Mouse (Mus musculus) retina, adult 2 months (tissue): ENCODE data around the gene Zfp944.
A peak's percentile ranks its signal among the peaks of the same experiment; 100 is the strongest.
"Not testable (repeated sequence)": the region's sequence is repeated elsewhere in the genome, so short reads cannot be mapped to it uniquely, and the experiment has no call there.

Experiments
- DNase-seq: peaks from one replicate; pipeline ENCODE4 v3.0.0-alpha.2; 2012; ENCODE audit warnings: low read depth, low spot score

Zfp944 gene

GRCm38 (mm10) chr17:22361101-22361781 is at the start of gene Zfp944, which contains the start of gene Zfp758:
Gene Zfp944 (minus strand): TSS chr17:22361400.
Gene Zfp758 (plus strand): TSS chr17:22361453.
- DNase-seq, result peak; percentile 28

DNA sequence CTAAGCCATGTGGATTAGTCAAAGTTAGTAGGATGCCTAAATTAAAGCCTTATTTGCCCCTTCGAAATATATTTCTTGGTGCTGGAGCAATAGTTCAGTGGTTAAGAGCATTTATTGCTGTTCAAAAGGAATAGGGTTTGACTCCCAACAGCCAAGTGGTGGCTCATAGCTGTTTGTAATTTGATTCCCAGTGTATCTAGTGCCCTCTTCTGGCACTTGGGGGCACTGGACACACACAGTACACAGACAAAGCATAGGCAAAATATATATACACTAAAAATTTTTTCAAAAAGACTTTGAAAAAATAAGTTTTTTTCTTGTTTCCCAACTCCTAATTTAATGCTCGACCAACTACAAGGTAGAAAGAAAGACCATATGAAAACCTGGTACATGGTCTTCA is 49.6 kb upstream of the Zfp944 start:
- DNase-seq, result peak; percentile 6

GRCm38 (mm10) chr17:22363895-22364294 is 2.7 kb upstream of the Zfp944 start:
- DNase-seq, result no peak

- no peak for DNase-seq
These were observed 628 bp downstream of the Zfp944 start for GRCm38 (mm10) chr17:22360572-22360971.

- DNase-seq, result peak; percentile 16
These were observed 8.4 kb downstream of the Zfp944 start for GRCm38 (mm10) chr17:22352794-22353193.

DNA sequence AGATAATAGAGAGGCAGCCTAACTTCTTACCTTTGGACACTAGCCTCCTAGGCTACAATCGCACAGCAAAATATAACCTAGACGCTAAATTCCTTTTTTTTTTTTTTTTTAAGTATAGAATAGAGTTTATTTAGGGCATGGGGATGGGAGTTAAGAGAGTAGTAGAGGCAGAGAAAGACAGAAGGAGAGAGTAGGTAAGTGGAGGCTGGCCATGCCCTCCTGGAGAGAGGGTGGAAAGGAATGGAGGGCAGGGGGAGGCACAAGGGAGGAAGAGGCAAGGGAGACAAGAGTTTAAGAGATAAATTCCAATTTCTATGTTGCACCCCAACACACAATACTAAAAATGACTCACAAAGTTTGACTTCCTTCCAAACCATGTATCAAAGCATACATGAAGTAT is 46.0 kb downstream of the Zfp944 start:
- DNase-seq, result not testable (repeated sequence)

DNA sequence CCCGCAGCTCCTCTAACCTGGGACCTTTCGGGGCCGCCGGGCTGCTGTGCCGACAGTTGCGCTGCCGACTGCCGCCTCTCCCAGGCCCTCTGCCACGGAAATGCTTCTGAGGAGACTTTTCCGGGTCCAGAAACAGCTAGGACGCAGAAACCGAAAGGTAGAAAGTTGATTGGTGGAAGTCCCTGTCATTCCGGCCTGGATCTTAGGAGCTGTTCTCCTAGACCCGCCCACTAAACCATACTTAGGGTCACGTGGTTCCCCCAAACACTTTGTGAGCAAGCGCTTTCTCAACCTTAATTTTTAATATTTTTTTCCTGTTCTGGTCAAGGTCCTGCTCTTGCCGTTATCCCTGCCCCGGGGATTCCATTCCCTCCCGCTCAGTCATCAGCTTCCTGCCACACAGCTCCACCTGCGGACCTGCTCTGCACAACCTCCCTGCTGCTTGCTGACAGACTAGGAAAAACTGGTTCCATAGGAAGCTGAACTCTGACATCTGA is 46.4 kb downstream of the Zfp944 start, which contains the start of gene CT030661.1:
TSS of gene CT030661.1 (minus strand) at position 108 of the 497 bp plus-strand sequence.
- peak; percentile 91 for DNase-seq

- not testable (repeated sequence) for DNase-seq
These were observed 47.0 kb downstream of the Zfp944 start for GRCm38 (mm10) chr17:22314219-22314618.
